Mouse (Mus musculus) limb, embryonic 14.5 days (tissue): ENCODE data around the gene Stx1b. TPM values are rescaled to one million over a fixed set of nuclear protein-coding genes. Genes with fewer than 3 reads are reported as not detected.

Experiments
- ATAC-seq: fragments of 200-750 bp; cut with Nextera tagmentation; 2 replicates; pipeline ENCODE4 v1.8.0; 2017; ENCODE audit warnings: low read depth, moderate number of reproducible peaks, moderate TSS enrichment; ENCODE audit not compliant: low FRiP score
- DNase-seq: peaks from one replicate; pipeline ENCODE4 v3.0.0-alpha.2; 2015; ENCODE audit warnings: low spot score
- H3K27ac ChIP-seq: fragments of 300-500 bp; sonication (generic); replicated peaks from 2 replicates; pipeline ENCODE4 v1.5.1; 2014; ENCODE audit warnings: low read depth, mild to moderate bottlenecking, low read length, moderate library complexity, mixed read lengths
- H3K27me3 ChIP-seq: fragments of 300-500 bp; sonication (generic); 2 replicates; pipeline ENCODE4 v1.6.1; 2014; ENCODE audit warnings: low read length, mixed read lengths; ENCODE audit not compliant: control insufficient read depth, insufficient read depth
- H3K36me3 ChIP-seq: fragments of 300-500 bp; sonication (generic); 2 replicates; pipeline ENCODE4 v1.6.1; 2014; ENCODE audit warnings: mild to moderate bottlenecking, low read length, moderate library complexity, mixed read lengths; ENCODE audit not compliant: control insufficient read depth, insufficient read depth
- H3K4me1 ChIP-seq: fragments of 300-500 bp; sonication (generic); 2 replicates; pipeline ENCODE4 v1.6.1; 2014; ENCODE audit warnings: antibody characterized with exemption, low read length, mixed read lengths; ENCODE audit not compliant: control insufficient read depth, insufficient read depth
- H3K4me2 ChIP-seq: fragments of 300-500 bp; sonication (generic); replicated peaks from 2 replicates; pipeline ENCODE4 v1.6.1; 2014; ENCODE audit warnings: low read depth, mild to moderate bottlenecking, low read length, moderate library complexity; ENCODE audit not compliant: severe bottlenecking
- H3K4me3 ChIP-seq: fragments of 300-500 bp; sonication (generic); replicated peaks from 2 replicates; pipeline ENCODE4 v1.5.1; 2014; ENCODE audit warnings: low read length
- H3K9ac ChIP-seq: fragments of 300-500 bp; sonication (generic); 2 replicates; pipeline ENCODE4 v1.6.1; 2014; ENCODE audit warnings: mild to moderate bottlenecking, low read depth, low read length, moderate library complexity; ENCODE audit not compliant: severe bottlenecking
- H3K9me3 ChIP-seq: fragments of 300-500 bp; sonication (generic); 2 replicates; pipeline ENCODE4 v1.6.1; 2016; ENCODE audit warnings: low read length; ENCODE audit not compliant: control insufficient read depth
- POLR2A ChIP-seq: fragments of 200-500 bp; IDR thresholded peaks from 2 replicates; pipeline ENCODE4 v1.8.0; 2012; ENCODE audit warnings: inconsistent platforms, mild to moderate bottlenecking, moderate library complexity, borderline replicate concordance; ENCODE audit not compliant: insufficient read depth, insufficient read length; ENCODE audit errors: extremely low read depth
- WGBS: fragments of 180-500 bp; shearing (Covaris S2); extraction: QIAGEN DNeasy Blood & Tissue Kit; methylation state at CpG from one replicate; pipeline ENCODE4 v1.1.7; 2014; 5-methylcytosine and 5-hydroxymethylcytosine counted together
- polyA plus RNA-seq, 2 experiments: library from polyadenylated mRNA; depleted of rRNA in 1 of 2; stranded (reverse) in 1 of 2; unstranded in 1 of 2; fragments of >200 nt; fragmentation: Nextera tagmentation in 1 of 2; extraction: Ambion mirVana in 1 of 2; gene quantifications; 2 replicates each; pipeline versions ENCODE4 v1.2.1 to v1.2.3; 2012 to 2014

Gene Stx1b
- polyA plus RNA-seq, 2 experiments = 4.0 to 43.9 TPM

DNA sequence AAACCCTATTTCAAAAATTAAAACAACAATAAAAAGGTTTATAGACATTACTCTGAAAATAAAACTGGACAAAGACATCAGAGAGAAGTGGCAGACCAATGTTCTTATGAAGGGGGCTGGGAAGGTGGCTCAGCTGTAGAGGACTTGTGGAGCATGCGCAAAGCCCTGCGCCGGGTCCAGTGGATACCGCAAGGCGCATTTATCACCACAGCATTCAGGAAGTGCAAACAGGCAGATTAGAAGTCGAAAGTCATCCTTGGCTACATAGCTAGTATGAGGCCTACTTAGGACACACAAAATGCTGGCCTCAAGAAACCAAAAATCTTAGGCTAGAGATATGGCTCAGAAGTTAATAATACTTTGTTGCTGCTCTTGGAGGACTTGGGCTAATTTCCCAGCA is 33.9 kb upstream of the Stx1b start:
- Histone ChIP-seq H3K4me1 (no peaks in the 10 kb centered on the region), H3K9ac (no peak overlapping the region), H3K27me3 (no peaks in the 10 kb centered on the region), H3K27ac (no peak overlapping the region), H3K4me3 (no peak overlapping the region), H3K4me2 (no peak overlapping the region), H3K9me3 (no peaks in the 10 kb centered on the region), H3K36me3 (no peaks in the 10 kb centered on the region)
- no peak for TF ChIP-seq POLR2A
- DNase-seq (no peak), ATAC-seq (no peak)
- 93% methylated on average over 6 of the region's 6 CpGs for WGBS

DNA sequence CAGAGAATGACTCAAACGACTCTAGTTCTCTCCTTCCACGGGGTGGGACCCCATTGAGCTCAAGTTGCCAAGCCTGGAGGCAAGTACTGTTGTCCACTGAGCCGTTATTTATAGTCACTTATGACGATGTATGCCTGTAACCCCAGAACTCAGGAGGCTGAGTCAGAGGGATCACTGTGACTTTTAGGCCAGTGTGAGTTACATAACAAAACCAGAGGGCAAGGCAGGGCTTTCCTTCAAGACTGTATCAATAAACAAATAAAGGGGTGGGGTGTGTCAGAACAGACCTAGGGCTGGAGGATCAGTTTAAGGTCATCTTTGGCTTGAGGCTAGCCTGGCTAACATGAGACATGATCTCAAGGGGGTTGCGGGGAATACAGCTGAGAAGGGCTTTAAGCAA is 26.6 kb upstream of the Stx1b start:
- no peak overlapping the region for H3K9ac ChIP-seq
- no peak overlapping the region for H3K4me2 ChIP-seq
- WGBS = 58% methylated on average over 5 of the region's 5 CpGs
- H3K4me3 ChIP-seq = no peak overlapping the region
- no peaks in the 10 kb centered on the region for H3K27me3 ChIP-seq
- ATAC-seq (no peak), DNase-seq (no peak)
- no peak overlapping the region for H3K27ac ChIP-seq
- H3K9me3 ChIP-seq = no peaks in the 10 kb centered on the region
- TF ChIP-seq POLR2A = no peak
- no peaks in the 10 kb centered on the region for H3K4me1 ChIP-seq
- H3K36me3 ChIP-seq = peaks cover 18% of the 10 kb centered on the region; the same call in 1 of the 2 replicates

DNA sequence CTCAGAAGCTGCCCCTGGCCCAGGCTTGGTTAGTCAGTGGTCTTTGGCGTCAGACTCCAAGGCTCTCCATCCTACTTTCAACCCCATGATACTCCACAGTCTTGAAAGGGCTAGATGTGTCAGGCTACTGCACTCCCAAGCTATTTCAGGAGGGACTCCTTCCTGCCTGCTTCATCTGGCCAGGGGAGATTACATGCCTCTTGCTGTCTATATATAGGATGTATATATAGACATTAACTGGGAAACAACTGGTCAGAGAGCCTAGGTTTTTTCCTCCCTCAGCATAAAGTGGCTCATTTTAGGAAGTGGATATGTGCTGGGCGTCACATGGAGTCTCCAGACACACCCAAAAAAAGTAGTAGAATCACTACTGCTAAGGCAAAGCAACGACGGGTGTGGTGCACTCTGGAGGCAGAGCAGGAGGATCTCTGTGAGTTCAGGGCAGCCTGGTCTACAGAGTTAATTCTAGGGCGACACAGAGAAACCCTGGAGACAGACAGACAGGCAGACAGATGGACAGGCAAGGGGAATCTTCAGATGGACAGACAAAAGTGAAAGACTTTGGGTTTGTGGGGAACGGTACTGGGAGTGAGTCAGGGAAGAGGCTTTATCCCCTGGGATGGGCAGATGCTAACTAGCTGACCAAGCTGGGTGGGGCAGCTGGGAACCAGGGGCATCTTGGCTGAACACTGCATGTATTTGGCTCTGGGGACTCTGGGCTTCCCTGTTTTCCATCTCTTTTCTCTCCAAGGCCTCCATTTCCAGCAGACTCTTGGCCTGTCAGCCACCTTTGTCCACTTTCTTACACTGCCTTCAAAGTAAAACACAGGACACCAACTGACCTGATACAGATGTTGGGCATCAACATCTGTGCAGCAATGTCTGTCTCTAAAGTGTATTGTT is 25.9 kb upstream of the Stx1b start:
- 76% methylated on average over 6 of the region's 6 CpGs for WGBS
- H3K4me3 ChIP-seq = no peak overlapping the region
- ATAC-seq (0 out of 2 replicates have a peak, but pooled peaks have one; percentile 26), DNase-seq (no peak)
- H3K9me3 ChIP-seq = no peaks in the 10 kb centered on the region
- no peak overlapping the region for H3K4me2 ChIP-seq
- H3K27ac ChIP-seq = no peak overlapping the region
- H3K27me3 ChIP-seq = no peaks in the 10 kb centered on the region
- peaks cover 23% of the 10 kb centered on the region; the same call in 1 of the 2 replicates for H3K36me3 ChIP-seq
- no peak overlapping the region for H3K9ac ChIP-seq
- H3K4me1 ChIP-seq = no peaks in the 10 kb centered on the region
- TF ChIP-seq POLR2A = no peak

DNA sequence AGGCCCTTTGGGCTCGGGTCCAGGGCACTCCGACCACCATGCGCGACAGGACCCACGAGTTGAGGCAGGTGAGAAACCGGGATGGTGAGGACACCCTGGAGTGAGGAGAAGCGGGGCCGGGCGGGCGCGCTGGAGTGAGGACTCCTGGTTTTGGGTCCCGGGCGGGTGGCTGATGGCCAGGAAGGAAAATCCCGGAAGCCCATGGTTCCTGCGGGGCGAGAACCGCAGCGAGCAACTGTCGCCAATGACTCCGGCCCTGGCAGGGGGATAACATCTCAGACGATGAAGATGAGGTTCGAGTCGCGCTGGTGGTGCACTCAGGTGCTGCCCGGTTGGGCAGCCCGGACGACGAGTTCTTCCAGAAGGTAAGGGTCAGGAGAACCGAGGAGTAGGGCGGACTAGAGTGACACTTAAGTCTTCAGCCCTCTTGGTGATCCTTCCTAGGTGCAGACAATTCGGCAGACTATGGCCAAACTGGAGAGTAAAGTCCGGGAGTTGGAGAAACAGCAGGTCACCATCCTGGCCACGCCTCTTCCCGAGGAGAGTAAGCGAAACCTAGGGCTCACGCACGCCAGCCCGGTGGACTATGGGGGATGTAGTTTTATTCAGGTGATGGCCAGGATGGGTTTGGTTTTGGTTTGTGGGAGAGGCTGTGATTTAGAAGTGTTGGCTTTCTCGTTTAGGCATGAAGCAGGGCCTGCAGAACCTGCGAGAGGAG is 17.8 kb upstream of the Stx1b start:
- no peaks in the 10 kb centered on the region for H3K9me3 ChIP-seq
- under 1% methylated on average over 39 of the region's 40 CpGs for WGBS
- peaks cover 31% of the 10 kb centered on the region; the same call in 1 of the 2 replicates for H3K36me3 ChIP-seq

DNA sequence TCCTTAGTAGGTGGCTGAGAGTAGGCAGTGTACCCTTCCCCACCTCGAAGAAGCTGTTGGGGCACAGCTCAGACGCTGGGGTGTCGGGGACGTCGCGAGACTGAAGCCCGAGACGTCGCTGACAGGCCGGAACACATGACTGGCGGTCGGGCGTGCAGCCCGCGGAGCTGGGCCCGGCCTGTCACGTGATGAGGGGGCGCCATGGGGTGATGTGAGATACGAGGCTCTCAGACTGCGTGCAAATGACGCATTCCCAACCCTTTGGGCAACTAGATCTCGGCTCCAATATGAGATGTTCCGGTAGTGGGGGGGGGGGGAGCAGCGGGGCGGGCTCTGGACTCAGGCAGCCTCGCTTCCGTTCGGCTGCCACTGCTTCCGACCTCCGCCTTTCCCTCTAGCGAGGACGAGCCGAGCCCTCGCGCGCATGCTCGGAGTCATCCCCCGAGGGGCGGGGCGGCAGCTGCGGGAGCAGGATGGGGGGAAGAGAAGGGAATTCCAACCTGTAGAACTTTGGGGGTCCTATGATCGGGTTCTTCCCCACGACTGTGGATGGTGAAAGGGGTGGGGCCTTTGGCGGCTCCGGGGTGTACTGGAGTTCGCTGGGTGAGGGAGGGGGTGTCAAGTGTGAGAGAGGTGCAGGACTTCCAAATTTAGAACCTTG is 17.1 kb upstream of the Stx1b start:
- Histone ChIP-seq H3K4me1 (0 out of 2 replicates have a peak, but pooled peaks cover 12% of the 10 kb centered on the region), H3K9ac (peak overlapping the region; percentile 69), H3K9me3 (no peaks in the 10 kb centered on the region), H3K27me3 (no peaks in the 10 kb centered on the region), H3K4me3 (peak overlapping the region; percentile 75), H3K27ac (peak overlapping the region; percentile 90), H3K36me3 (peaks cover 26% of the 10 kb centered on the region; the same call in 1 of the 2 replicates), H3K4me2 (peak overlapping the region; percentile 93)
- no peak for TF ChIP-seq POLR2A
- peak; percentile 92 for ATAC-seq
- 0% methylated on average over 33 of the region's 46 CpGs for WGBS
- DNase-seq = peak; percentile 93

More for the DNA sequence above, 17.8 kb upstream of the Stx1b start:
- peak overlapping the region; percentile 75 for H3K4me3 ChIP-seq
- DNase-seq (peak; percentile 80), ATAC-seq (peak; percentile 58)
- peak overlapping the region; percentile 69 for H3K9ac ChIP-seq
- no peak for TF ChIP-seq POLR2A
- H3K27ac ChIP-seq = peak overlapping the region; percentile 90
- peak overlapping the region; percentile 93 for H3K4me2 ChIP-seq
- H3K27me3 ChIP-seq = no peaks in the 10 kb centered on the region
- H3K4me1 ChIP-seq = 0 out of 2 replicates have a peak, but pooled peaks cover 12% of the 10 kb centered on the region
